Mouse (Mus musculus): Measurements from ENCODE around the gene Ckap4.
"Not testable (repeated sequence)": the region's sequence is repeated elsewhere in the genome, so short reads cannot be mapped to it uniquely, and the experiment has no call there.

Ckap4 gene

GRCm38 (mm10) chr10:84549146-84549919, 15.5 kb upstream of the Ckap4 start:
- in situ Hi-C loops (cut with MboI, MseI): no loop called here

- in situ Hi-C loops (cut with MboI, MseI): no loop called here
Observed at GRCm38 (mm10) chr10:84544841-84545610, 11.2 kb upstream of the Ckap4 start.

- in situ Hi-C loops (cut with MboI, MseI): no loop called here
Observed at GRCm38 (mm10) chr10:84542802-84543658, 9.2 kb upstream of the Ckap4 start.

GRCm38 (mm10) chr10:84539651-84540050, 5.8 kb upstream of the Ckap4 start:
- in situ Hi-C loops (cut with MboI, MseI): no loop called here

- in situ Hi-C loops (cut with MboI, MseI): no loop called here
Observed at GRCm38 (mm10) chr10:84535859-84536258, 2.0 kb upstream of the Ckap4 start.

- in situ Hi-C loops (cut with MboI, MseI): no loop called here
Observed at GRCm38 (mm10) chr10:84535458-84535857, 1.6 kb upstream of the Ckap4 start.

- in situ Hi-C loops (cut with MboI, MseI): no loop called here
Observed at GRCm38 (mm10) chr10:84532911-84533882, 665 bp downstream of the Ckap4 start.

- in situ Hi-C loops (cut with MboI, MseI): no loop called here
Observed at GRCm38 (mm10) chr10:84532191-84532889, 1.5 kb downstream of the Ckap4 start.

GRCm38 (mm10) chr10:84531576-84531975, 2.3 kb downstream of the Ckap4 start:
- in situ Hi-C loops (cut with MboI, MseI): no loop called here

- in situ Hi-C loops (cut with MboI, MseI): no loop called here
Observed at GRCm38 (mm10) chr10:84530388-84530787, 3.5 kb downstream of the Ckap4 start.

GRCm38 (mm10) chr10:84527631-84528030, 6.2 kb downstream of the Ckap4 start:
- in situ Hi-C loops (cut with MboI, MseI): no loop called here

- in situ Hi-C loops (cut with MboI, MseI): no loop called here
Observed at GRCm38 (mm10) chr10:84527070-84527469, 6.8 kb downstream of the Ckap4 start.

GRCm38 (mm10) chr10:84526488-84526887, 7.4 kb downstream of the Ckap4 start:
- in situ Hi-C loops (cut with MboI, MseI): no loop called here

- in situ Hi-C loops (cut with MboI, MseI): no loop called here
Observed at GRCm38 (mm10) chr10:84523682-84524081, 10.2 kb downstream of the Ckap4 start.

- in situ Hi-C loops (cut with MboI, MseI): no loop called here
Observed at GRCm38 (mm10) chr10:84516414-84516927, 17.4 kb downstream of the Ckap4 start.

- in situ Hi-C loops (cut with MboI, MseI): not testable (repeated sequence)
Observed at GRCm38 (mm10) chr10:84515980-84516379, 17.9 kb downstream of the Ckap4 start.

GRCm38 (mm10) chr10:84515512-84515950, 18.3 kb downstream of the Ckap4 start:
- in situ Hi-C loops (cut with MboI, MseI): no loop called here

GRCm38 (mm10) chr10:84514038-84514578, 19.8 kb downstream of the Ckap4 start:
- in situ Hi-C loops (cut with MboI, MseI): no loop called here

GRCm38 (mm10) chr10:84512766-84513165, 21.1 kb downstream of the Ckap4 start:
- in situ Hi-C loops (cut with MboI, MseI): no loop called here

- in situ Hi-C loops (cut with MboI, MseI): no loop called here
Observed at GRCm38 (mm10) chr10:84508603-84509002, 25.3 kb downstream of the Ckap4 start.
